Mouse (Mus musculus): Measurements from ENCODE around the gene Actn1. TPM values are rescaled to one million over a fixed set of nuclear protein-coding genes. Genes with fewer than 3 reads are reported as not detected.

Actn1 gene
- polyA plus RNA-seq, 1 experiment, result 95.8 TPM

GRCm38 (mm10) chr12:80229010-80229800 lies 31.0 kb downstream of the Actn1 start:
- DNase-seq (ENCODE audit: extremely low spot score in 1 of 2, low spot score in 1 of 2), result no peak

- no peak for DNase-seq (ENCODE audit: extremely low spot score in 1 of 2, low spot score in 1 of 2)
These were observed 31.8 kb downstream of the Actn1 start for GRCm38 (mm10) chr12:80228356-80228755.

- peak in 1 of 2 experiments; percentile 30 for DNase-seq (ENCODE audit: extremely low spot score in 1 of 2, low spot score in 1 of 2)
These were observed 32.3 kb downstream of the Actn1 start for GRCm38 (mm10) chr12:80227835-80228234.

- DNase-seq (ENCODE audit: extremely low spot score in 1 of 2, low spot score in 1 of 2), result no peak
These were observed 34.1 kb downstream of the Actn1 start for GRCm38 (mm10) chr12:80226101-80226500.

GRCm38 (mm10) chr12:80224241-80224731 lies 35.9 kb downstream of the Actn1 start:
- no peak for DNase-seq (ENCODE audit: extremely low spot score in 1 of 2, low spot score in 1 of 2)

- DNase-seq (ENCODE audit: extremely low spot score in 1 of 2, low spot score in 1 of 2), result no peak
These were observed 36.7 kb downstream of the Actn1 start for GRCm38 (mm10) chr12:80223511-80223910.

- DNase-seq (ENCODE audit: extremely low spot score in 1 of 2, low spot score in 1 of 2), result no peak
These were observed 37.7 kb downstream of the Actn1 start for GRCm38 (mm10) chr12:80222473-80222872.

GRCm38 (mm10) chr12:80220260-80221038 lies 39.7 kb downstream of the Actn1 start:
- no peak for DNase-seq (ENCODE audit: extremely low spot score in 1 of 2, low spot score in 1 of 2)

GRCm38 (mm10) chr12:80218784-80219183 lies 41.4 kb downstream of the Actn1 start:
- DNase-seq (ENCODE audit: extremely low spot score in 1 of 2, low spot score in 1 of 2), result no peak

GRCm38 (mm10) chr12:80218045-80218611 lies 42.0 kb downstream of the Actn1 start:
- no peak for DNase-seq (ENCODE audit: extremely low spot score in 1 of 2, low spot score in 1 of 2)

GRCm38 (mm10) chr12:80217049-80217448 lies 43.1 kb downstream of the Actn1 start:
- no peak for DNase-seq (ENCODE audit: extremely low spot score in 1 of 2, low spot score in 1 of 2)

GRCm38 (mm10) chr12:80216258-80216881 lies 43.8 kb downstream of the Actn1 start:
- DNase-seq (ENCODE audit: extremely low spot score in 1 of 2, low spot score in 1 of 2), result no peak

GRCm38 (mm10) chr12:80213810-80214209 lies 46.4 kb downstream of the Actn1 start:
- DNase-seq (ENCODE audit: extremely low spot score in 1 of 2, low spot score in 1 of 2), result no peak

GRCm38 (mm10) chr12:80213263-80213662 lies 46.9 kb downstream of the Actn1 start:
- DNase-seq (ENCODE audit: extremely low spot score in 1 of 2, low spot score in 1 of 2), result no peak

- no peak for DNase-seq (ENCODE audit: extremely low spot score in 1 of 2, low spot score in 1 of 2)
These were observed 49.2 kb downstream of the Actn1 start for GRCm38 (mm10) chr12:80210791-80211612.

- DNase-seq (ENCODE audit: extremely low spot score in 1 of 2, low spot score in 1 of 2), result no peak
These were observed 50.3 kb downstream of the Actn1 start for GRCm38 (mm10) chr12:80209914-80210313.

- no peak for DNase-seq (ENCODE audit: extremely low spot score in 1 of 2, low spot score in 1 of 2)
These were observed 51.9 kb downstream of the Actn1 start for GRCm38 (mm10) chr12:80208126-80208820.

GRCm38 (mm10) chr12:80203284-80203683 lies 56.9 kb downstream of the Actn1 start:
- DNase-seq (ENCODE audit: extremely low spot score in 1 of 2, low spot score in 1 of 2), result no peak

- DNase-seq (ENCODE audit: extremely low spot score in 1 of 2, low spot score in 1 of 2), result no peak
These were observed 60.4 kb downstream of the Actn1 start for GRCm38 (mm10) chr12:80199738-80200137.

Measured in frontal cortex, adult 2 months (tissue).